Mouse (Mus musculus): Measurements from ENCODE around the gene Mmp24. TPM values are rescaled to one million over a fixed set of nuclear protein-coding genes. Genes with fewer than 3 reads are reported as not detected.
"Not testable (repeated sequence)": the region's sequence is repeated elsewhere in the genome, so short reads cannot be mapped to it uniquely, and the experiment has no call there.

Mmp24 gene
- polyA plus RNA-seq, 1 experiment from 2014 or later, result 0.10 TPM

DNA sequence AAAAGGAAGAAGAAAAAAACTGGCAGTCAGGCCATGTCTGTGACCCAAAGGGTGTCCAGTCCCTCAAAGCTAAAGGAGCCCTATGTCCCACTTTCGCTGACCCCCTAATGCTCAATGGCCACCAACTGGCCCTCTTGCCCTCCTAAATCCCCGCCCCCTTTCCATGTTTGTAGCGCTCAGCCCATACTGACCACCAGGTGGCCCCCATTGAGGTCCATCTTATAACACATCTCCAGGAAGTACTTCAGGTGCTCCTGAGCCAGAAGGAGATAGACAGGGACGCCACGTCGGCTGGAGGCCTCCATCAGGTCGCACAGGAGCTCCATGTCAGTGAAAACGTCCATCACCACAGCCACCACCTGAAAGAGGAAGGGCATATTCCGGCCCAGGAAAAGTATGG lies 56.2 kb downstream of the Mmp24 start:
- no peak overlapping the region for H3K4me3 ChIP-seq (replicated peaks)
- WGBS, result 59% methylated on average over 9 of the region's 9 CpGs

GRCm38 (mm10) chr2:155832087-155832486 lies 56.9 kb downstream of the Mmp24 start:
- not testable (repeated sequence) for H3K27ac ChIP-seq; H3K36me3 ChIP-seq; H3K4me1 ChIP-seq (replicated peaks); H3K9me3 ChIP-seq; H3K4me2 ChIP-seq; H3K27me3 ChIP-seq; H3K9ac ChIP-seq (replicated peaks); H3K4me3 ChIP-seq (replicated peaks); ATAC-seq (ENCODE audit: insufficient number of reproducible peaks, insufficient read depth, low FRiP score, low TSS enrichment, low read depth)
- WGBS, result 80% methylated on average over 1 of the region's 1 CpGs

More for the DNA sequence above, 56.2 kb downstream of the Mmp24 start:
- Histone ChIP-seq H3K4me2 (no peak overlapping the region), H3K27me3 (peaks cover 6% of the 10 kb centered on the region; the same call in 1 of the 2 replicates), H3K9me3 (no peaks in the 10 kb centered on the region), H3K9ac (replicated peaks) (no peak overlapping the region), H3K4me1 (replicated peaks) (peaks cover 10% of the 10 kb centered on the region), H3K36me3 (no peaks in the 10 kb centered on the region), H3K27ac (no peak overlapping the region)
- ATAC-seq (ENCODE audit: insufficient number of reproducible peaks, insufficient read depth, low FRiP score, low TSS enrichment, low read depth), result no peak

DNA sequence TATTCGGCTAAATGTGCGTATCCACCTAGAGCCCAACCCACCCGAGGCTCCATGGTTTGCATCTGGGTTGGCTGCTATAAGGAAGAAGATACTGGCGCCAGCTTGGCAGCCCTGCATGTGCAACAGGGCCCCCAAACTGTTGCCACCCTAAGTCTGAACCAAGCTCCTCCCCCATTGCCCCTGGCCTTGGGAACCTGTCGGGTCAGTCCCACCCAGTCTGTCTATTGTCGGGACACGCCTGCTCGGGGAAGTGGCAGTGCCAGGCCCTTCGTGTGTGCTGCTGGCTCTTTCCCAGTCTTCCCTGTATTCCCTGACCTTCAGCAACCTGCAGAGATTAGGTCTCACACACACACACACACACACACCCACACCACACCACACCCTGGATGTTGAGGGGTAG lies 59.6 kb downstream of the Mmp24 start, which contains the start of gene Fam83c:
Gene Fam83c (minus strand): TSS at position 123 of the 400 bp plus-strand sequence.
- ATAC-seq (ENCODE audit: insufficient number of reproducible peaks, insufficient read depth, low FRiP score, low TSS enrichment, low read depth), result no peak
- 59% methylated on average over 9 of the region's 9 CpGs for WGBS
- no peak within 1 kb of the TSS for H3K4me2 ChIP-seq

GRCm38 (mm10) chr2:155837961-155838360 lies 62.8 kb downstream of the Mmp24 start:
- H3K9ac ChIP-seq (replicated peaks), result no peak overlapping the region
- no peaks in the 10 kb centered on the region; the same call in 1 of the 2 replicates for H3K4me1 ChIP-seq (replicated peaks)
- WGBS, result 66% methylated on average over 3 of the region's 3 CpGs
- H3K36me3 ChIP-seq, result no peaks in the 10 kb centered on the region
- H3K27ac ChIP-seq, result no peak overlapping the region
- no peaks in the 10 kb centered on the region for H3K9me3 ChIP-seq
- H3K4me3 ChIP-seq (replicated peaks), result no peak overlapping the region
- ATAC-seq (ENCODE audit: insufficient number of reproducible peaks, insufficient read depth, low FRiP score, low TSS enrichment, low read depth), result no peak
- no peak overlapping the region for H3K4me2 ChIP-seq
- H3K27me3 ChIP-seq, result peaks cover 6% of the 10 kb centered on the region; the same call in 1 of the 2 replicates

More for the DNA sequence above, 59.6 kb downstream of the Mmp24 start, which contains the start of gene Fam83c:
- Histone ChIP-seq H3K27me3 (peaks cover 6% of the 10 kb centered on the region; the same call in 1 of the 2 replicates), H3K4me3 (replicated peaks) (no peak within 1 kb of the TSS), H3K9ac (replicated peaks) (0 out of 2 replicates have a peak within 1 kb of the TSS, but pooled peaks have one; percentile 18), H3K9me3 (no peaks in the 10 kb centered on the region), H3K4me1 (replicated peaks) (no peaks in the 10 kb centered on the region; the same call in 1 of the 2 replicates), H3K27ac (no peak within 1 kb of the TSS), H3K36me3 (no peaks in the 10 kb centered on the region)

GRCm38 (mm10) chr2:155838961-155839360 lies 63.8 kb downstream of the Mmp24 start:
- 81% methylated on average over 4 of the region's 4 CpGs for WGBS
- Histone ChIP-seq H3K9ac (replicated peaks) (no peak overlapping the region), H3K27me3 (no peaks in the 10 kb centered on the region; the same call in 1 of the 2 replicates), H3K4me1 (replicated peaks) (no peaks in the 10 kb centered on the region), H3K36me3 (no peaks in the 10 kb centered on the region), H3K9me3 (no peaks in the 10 kb centered on the region), H3K27ac (no peak overlapping the region), H3K4me2 (no peak overlapping the region), H3K4me3 (replicated peaks) (no peak overlapping the region)
- ATAC-seq (ENCODE audit: insufficient number of reproducible peaks, insufficient read depth, low FRiP score, low TSS enrichment, low read depth), result no peak

GRCm38 (mm10) chr2:155846930-155847329 lies 71.8 kb downstream of the Mmp24 start:
- peaks cover 66% of the 10 kb centered on the region for H3K36me3 ChIP-seq
- no peak overlapping the region for H3K9ac ChIP-seq (replicated peaks)
- H3K4me1 ChIP-seq (replicated peaks), result peaks cover 19% of the 10 kb centered on the region
- H3K9me3 ChIP-seq, result no peaks in the 10 kb centered on the region
- no peak overlapping the region for H3K4me2 ChIP-seq
- H3K27ac ChIP-seq, result peak overlapping the region; percentile 47; the same call in 1 of the 2 replicates
- no peak overlapping the region for H3K4me3 ChIP-seq (replicated peaks)
- no peaks in the 10 kb centered on the region for H3K27me3 ChIP-seq
- no peak for ATAC-seq (ENCODE audit: insufficient number of reproducible peaks, insufficient read depth, low FRiP score, low TSS enrichment, low read depth)
- 76% methylated on average over 8 of the region's 8 CpGs for WGBS

GRCm38 (mm10) chr2:155848291-155848690 lies 73.1 kb downstream of the Mmp24 start:
- ATAC-seq (ENCODE audit: insufficient number of reproducible peaks, insufficient read depth, low FRiP score, low TSS enrichment, low read depth), result peak; percentile 29; the same call in 1 of the 2 replicates
- Histone ChIP-seq H3K36me3 (peaks cover 79% of the 10 kb centered on the region), H3K4me1 (replicated peaks) (peaks cover 19% of the 10 kb centered on the region), H3K9me3 (no peaks in the 10 kb centered on the region), H3K4me3 (replicated peaks) (no peak overlapping the region), H3K4me2 (no peak overlapping the region), H3K27me3 (no peaks in the 10 kb centered on the region), H3K9ac (replicated peaks) (no peak overlapping the region), H3K27ac (peak overlapping the region; percentile 47; the same call in 1 of the 2 replicates)
- 38% methylated on average over 6 of the region's 6 CpGs for WGBS

GRCm38 (mm10) chr2:155849464-155849863 lies 74.3 kb downstream of the Mmp24 start:
- no peak overlapping the region for H3K4me3 ChIP-seq (replicated peaks)
- H3K36me3 ChIP-seq, result peaks cover 86% of the 10 kb centered on the region
- no peak overlapping the region for H3K4me2 ChIP-seq
- H3K27ac ChIP-seq, result no peak overlapping the region
- whole genome bisulfite sequencing, result 59% methylated on average over 7 of the region's 7 CpGs
- H3K4me1 ChIP-seq (replicated peaks), result peaks cover 19% of the 10 kb centered on the region
- no peaks in the 10 kb centered on the region for H3K27me3 ChIP-seq
- H3K9ac ChIP-seq (replicated peaks), result no peak overlapping the region
- no peaks in the 10 kb centered on the region for H3K9me3 ChIP-seq
- ATAC-seq (ENCODE audit: insufficient number of reproducible peaks, insufficient read depth, low FRiP score, low TSS enrichment, low read depth), result no peak

GRCm38 (mm10) chr2:155850120-155850519 lies 75.0 kb downstream of the Mmp24 start:
- no peak overlapping the region for H3K4me3 ChIP-seq (replicated peaks)
- H3K4me1 ChIP-seq (replicated peaks), result peaks cover 19% of the 10 kb centered on the region
- H3K4me2 ChIP-seq, result no peak overlapping the region
- H3K9me3 ChIP-seq, result no peaks in the 10 kb centered on the region
- 79% methylated on average over 7 of the region's 7 CpGs for WGBS
- H3K9ac ChIP-seq (replicated peaks), result no peak overlapping the region
- no peak for ATAC-seq (ENCODE audit: insufficient number of reproducible peaks, insufficient read depth, low FRiP score, low TSS enrichment, low read depth)
- no peak overlapping the region for H3K27ac ChIP-seq
- H3K36me3 ChIP-seq, result peaks cover 85% of the 10 kb centered on the region
- no peaks in the 10 kb centered on the region for H3K27me3 ChIP-seq

GRCm38 (mm10) chr2:155852536-155852935 lies 77.4 kb downstream of the Mmp24 start:
- WGBS, result 83% methylated on average over 5 of the region's 5 CpGs
- Histone ChIP-seq H3K27me3 (no peaks in the 10 kb centered on the region), H3K27ac (no peak overlapping the region), H3K4me1 (replicated peaks) (peaks cover 6% of the 10 kb centered on the region), H3K9ac (replicated peaks) (no peak overlapping the region), H3K36me3 (peaks cover 77% of the 10 kb centered on the region), H3K4me3 (replicated peaks) (no peak overlapping the region), H3K4me2 (no peak overlapping the region), H3K9me3 (no peaks in the 10 kb centered on the region)
- no peak for ATAC-seq (ENCODE audit: insufficient number of reproducible peaks, insufficient read depth, low FRiP score, low TSS enrichment, low read depth)

DNA sequence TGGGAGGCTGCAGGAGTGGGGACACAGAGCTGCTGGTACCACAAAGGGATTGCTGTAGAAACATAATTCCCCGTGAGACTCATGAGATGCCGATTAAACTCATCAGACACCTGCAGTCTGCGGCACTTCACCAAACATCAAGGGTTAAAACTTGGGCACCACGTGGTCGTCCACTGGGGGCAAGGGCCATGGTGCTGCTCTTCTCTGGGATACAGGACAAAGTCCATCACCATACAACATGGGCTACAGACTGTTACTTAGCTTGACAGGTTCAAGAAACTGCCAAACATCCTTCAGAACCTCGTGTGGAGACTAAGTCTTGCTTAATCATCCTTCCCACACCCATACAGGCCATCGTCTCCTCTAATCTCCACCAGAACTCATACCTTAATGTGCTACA lies 85.0 kb downstream of the Mmp24 start:
- Histone ChIP-seq H3K4me2 (no peak overlapping the region), H3K4me1 (replicated peaks) (peaks cover 27% of the 10 kb centered on the region), H3K36me3 (peaks cover 26% of the 10 kb centered on the region), H3K9ac (replicated peaks) (no peak overlapping the region), H3K27me3 (no peaks in the 10 kb centered on the region), H3K27ac (no peak overlapping the region), H3K4me3 (replicated peaks) (no peak overlapping the region), H3K9me3 (no peaks in the 10 kb centered on the region)
- no peak for ATAC-seq (ENCODE audit: insufficient number of reproducible peaks, insufficient read depth, low FRiP score, low TSS enrichment, low read depth)
- WGBS, result 86% methylated on average over 7 of the region's 7 CpGs

- no peak for ATAC-seq (ENCODE audit: insufficient number of reproducible peaks, insufficient read depth, low FRiP score, low TSS enrichment, low read depth)
Measured at GRCm38 (mm10) chr2:155861581-155861980, 86.4 kb downstream of the Mmp24 start.

More at GRCm38 (mm10) chr2:155861581-155861980, 86.4 kb downstream of the Mmp24 start:
- Histone ChIP-seq H3K27ac (no peak overlapping the region), H3K9ac (replicated peaks) (no peak overlapping the region), H3K27me3 (no peaks in the 10 kb centered on the region), H3K9me3 (no peaks in the 10 kb centered on the region), H3K4me1 (replicated peaks) (peaks cover 27% of the 10 kb centered on the region), H3K4me2 (no peak overlapping the region), H3K4me3 (replicated peaks) (no peak overlapping the region), H3K36me3 (peaks cover 16% of the 10 kb centered on the region)
- 88% methylated on average over 6 of the region's 6 CpGs for WGBS
